7 mouse cellular contexts compared by ENCODE assay signal in the genomic region with DNA sequence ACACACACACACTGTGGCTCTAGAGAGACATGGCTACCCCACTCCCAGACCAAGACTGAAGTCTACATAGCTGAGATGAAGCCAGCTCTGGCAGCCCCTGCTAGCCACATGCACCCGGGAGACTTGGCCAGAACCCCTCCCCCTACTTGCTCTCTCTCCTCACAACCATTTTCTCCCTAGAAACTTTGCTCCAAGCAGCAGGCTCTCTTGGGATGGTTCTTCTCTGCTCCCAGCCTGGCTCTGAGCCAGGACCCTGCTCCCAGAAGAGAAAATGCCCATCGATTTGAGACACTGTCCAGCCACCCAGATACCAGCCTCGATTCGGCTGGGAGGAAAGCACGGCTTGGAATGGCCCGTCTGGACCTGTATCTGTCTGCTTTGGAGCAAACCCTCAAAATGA. TPM values are rescaled to one million over a fixed set of nuclear protein-coding genes. Genes with fewer than 3 reads are reported as not detected.
DNase-seq lines count a peak whose midpoint lies in the region; ATAC-seq and TF ChIP-seq lines count a peak whose summit lies in the region.

No protein-coding gene starts in this region.

- TF ChIP-seq POLR2A in lung, adult 2 months (IDR thresholded peaks at IDR 0.05; ENCODE audit: borderline replicate concordance, extremely low read depth, low read depth, low read length) = no peak

- H3K4me1 ChIP-seq in lung, adult 2 months (ENCODE audit: control insufficient read depth, insufficient read depth, low read length) = peaks cover 5% of the 10 kb centered on the region; the same call in 1 of the 2 replicates
- peaks cover 74% of the 10 kb centered on the region for H3K4me1 ChIP-seq in forebrain, embryonic 16.5 days (replicated peaks; ENCODE audit: control insufficient read depth, insufficient read depth, low read length)
- peaks cover 52% of the 10 kb centered on the region for H3K4me1 ChIP-seq in limb, embryonic 12.5 days (replicated peaks)
- H3K4me1 ChIP-seq in stomach, embryonic 16.5 days (ENCODE audit: control insufficient read depth, insufficient read depth, low read length) = peaks cover 8% of the 10 kb centered on the region

- peak overlapping the region; percentile 55 for H3K27ac ChIP-seq in forebrain, embryonic 16.5 days (ENCODE audit: low read length)
- H3K27ac ChIP-seq in limb, embryonic 12.5 days = peak overlapping the region; percentile 56; the same call in 1 of the 2 replicates
- peak overlapping the region; percentile 27; the same call in 1 of the 2 replicates for H3K27ac ChIP-seq in stomach, embryonic 16.5 days (ENCODE audit: low read length)

- peak; percentile 63 for DNase-seq in lung, postnatal 10 days
- DNase-seq in lung, adult 2 months = no peak
- no peak for DNase-seq in urinary bladder, postnatal 25 days (ENCODE audit: low spot score)
- DNase-seq in kidney, adult 9 months = no peak

- no peaks in the 10 kb centered on the region for H3K36me3 ChIP-seq in forebrain, embryonic 16.5 days (ENCODE audit: control insufficient read depth, insufficient read depth)
- H3K36me3 ChIP-seq in limb, embryonic 12.5 days = peaks cover 9% of the 10 kb centered on the region; the same call in 1 of the 2 replicates
- H3K36me3 ChIP-seq in stomach, embryonic 16.5 days (ENCODE audit: control insufficient read depth, insufficient read depth, low read length) = no peaks in the 10 kb centered on the region

- H3K4me3 ChIP-seq in lung, adult 2 months (replicated peaks; ENCODE audit: extremely low read depth, low read depth, low read length) = no peak overlapping the region
- H3K4me3 ChIP-seq in forebrain, embryonic 16.5 days (replicated peaks; ENCODE audit: low read length) = peak overlapping the region; percentile 11; the same call in 1 of the 2 replicates
- no peak overlapping the region for H3K4me3 ChIP-seq in limb, embryonic 12.5 days (replicated peaks)
- H3K4me3 ChIP-seq in stomach, embryonic 16.5 days (replicated peaks; ENCODE audit: low read length) = no peak overlapping the region

- peak overlapping the region; percentile 37 for H3K4me2 ChIP-seq in forebrain, embryonic 16.5 days (ENCODE audit: low read length)
- peak overlapping the region; percentile 8; the same call in 1 of the 2 replicates for H3K4me2 ChIP-seq in limb, embryonic 12.5 days
- H3K4me2 ChIP-seq in stomach, embryonic 16.5 days (ENCODE audit: low read depth, low read length) = no peak overlapping the region

- 29% methylated on average over 6 of the region's 6 CpGs for WGBS in lung, adult 2 months
- 14% methylated on average over 6 of the region's 6 CpGs for WGBS in forebrain, embryonic 16.5 days
- WGBS in limb, embryonic 12.5 days = 28% methylated on average over 6 of the region's 6 CpGs
- 27% methylated on average over 6 of the region's 6 CpGs for WGBS in stomach, embryonic 16.5 days

- H3K27me3 ChIP-seq in forebrain, embryonic 16.5 days (replicated peaks; ENCODE audit: control insufficient read depth, insufficient read depth, low read length) = peaks cover 6% of the 10 kb centered on the region
- peaks cover 33% of the 10 kb centered on the region for H3K27me3 ChIP-seq in limb, embryonic 12.5 days
- peaks cover 17% of the 10 kb centered on the region for H3K27me3 ChIP-seq in stomach, embryonic 16.5 days (ENCODE audit: control insufficient read depth, insufficient read depth, low read length)

- TF ChIP-seq CTCF in lung, adult 2 months (IDR thresholded peaks at IDR 0.05; ENCODE audit: insufficient read depth, low read length) = no peak

- H3K9ac ChIP-seq in forebrain, embryonic 16.5 days (replicated peaks; ENCODE audit: low read depth, low read length) = 0 out of 2 replicates have a peak overlapping the region, but pooled peaks have one; percentile 8
- no peak overlapping the region for H3K9ac ChIP-seq in limb, embryonic 12.5 days (replicated peaks)
- no peak overlapping the region; the same call in 1 of the 2 replicates for H3K9ac ChIP-seq in stomach, embryonic 16.5 days (ENCODE audit: low read length)

- no peaks in the 10 kb centered on the region for H3K9me3 ChIP-seq in forebrain, embryonic 16.5 days (ENCODE audit: control insufficient read depth, low read length)
- H3K9me3 ChIP-seq in limb, embryonic 12.5 days = no peaks in the 10 kb centered on the region
- H3K9me3 ChIP-seq in stomach, embryonic 16.5 days (replicated peaks; ENCODE audit: control insufficient read depth, low read length) = no peaks in the 10 kb centered on the region

- no peak for ATAC-seq in forebrain, embryonic 16.5 days
- no peak for ATAC-seq in limb, embryonic 12.5 days (ENCODE audit: insufficient number of reproducible peaks, insufficient read depth, low FRiP score, low TSS enrichment, low read depth)
- ATAC-seq in stomach, embryonic 16.5 days (ENCODE audit: insufficient read depth, low FRiP score) = peak; percentile 57; the same call in 1 of the 2 replicates

RNA-seq across cellular contexts. Expression of a gene that starts 5.2 kb away (rescaled TPM):
- polyA plus RNA-seq in lung, adult 2 months (2012; rRNA removed) = 0.49 and 0.62 TPM in 2 replicates
- 26.1 and 26.8 TPM in 2 replicates for polyA plus RNA-seq in forebrain, embryonic 16.5 days (2015; fragmentation: Nextera tagmentation; extraction: Ambion mirVana)
- 10.1 and 11.1 TPM in 2 replicates for polyA plus RNA-seq in limb, embryonic 12.5 days (2016; fragmentation: Nextera tagmentation; extraction: Ambion mirVana)
- polyA plus RNA-seq in stomach, embryonic 16.5 days (2015; fragmentation: Nextera tagmentation; extraction: Ambion mirVana) = 3.0 and 3.3 TPM in 2 replicates

RNA-seq across cellular contexts. Expression of a gene that starts 13.6 kb away (rescaled TPM):
- 15.8 and 22.4 TPM in 2 replicates for polyA plus RNA-seq in lung, adult 2 months (2012; rRNA removed)
- 18.3 and 19.4 TPM in 2 replicates for polyA plus RNA-seq in forebrain, embryonic 16.5 days (2015; fragmentation: Nextera tagmentation; extraction: Ambion mirVana)
- 27.9 and 28.9 TPM in 2 replicates for polyA plus RNA-seq in limb, embryonic 12.5 days (2016; fragmentation: Nextera tagmentation; extraction: Ambion mirVana)
- 27.0 and 28.9 TPM in 2 replicates for polyA plus RNA-seq in stomach, embryonic 16.5 days (2015; fragmentation: Nextera tagmentation; extraction: Ambion mirVana)
